Mouse (Mus musculus) splenic B cell, adult 2 months (primary cell): Measurements from ENCODE around the gene Gabarapl2.

Experiments
- DNase-seq: peaks from one replicate; pipeline ENCODE4 v3.0.0-alpha.2; 2011; ENCODE audit warnings: low read depth, low spot score
- H3K27me3 ChIP-seq: 2 replicates; pipeline ENCODE4 v1.6.1; 2012; ENCODE audit warnings: mild to moderate bottlenecking, low read length, moderate library complexity, mixed read lengths; ENCODE audit not compliant: control insufficient read depth, poor library complexity, insufficient read depth, severe bottlenecking
- H3K36me3 ChIP-seq: 2 replicates; pipeline ENCODE4 v1.6.1; 2012; ENCODE audit warnings: mild to moderate bottlenecking, low read length, moderate library complexity, mixed read lengths; ENCODE audit not compliant: control insufficient read depth, poor library complexity, insufficient read depth, severe bottlenecking

Gabarapl2 gene

GRCm38 (mm10) chr8:111968991-111969390, 28.5 kb downstream of the Gabarapl2 start:
- Histone ChIP-seq H3K27me3 (no peaks in the 10 kb centered on the region), H3K36me3 (no peaks in the 10 kb centered on the region; the same call in 1 of the 2 replicates)
- DNase-seq = no peak

- Histone ChIP-seq H3K27me3 (no peaks in the 10 kb centered on the region), H3K36me3 (peaks cover 3% of the 10 kb centered on the region; the same call in 1 of the 2 replicates)
- DNase-seq = no peak
Observed at GRCm38 (mm10) chr8:111974138-111974537, 33.6 kb downstream of the Gabarapl2 start.

- Histone ChIP-seq H3K27me3 (no peaks in the 10 kb centered on the region), H3K36me3 (peaks cover 3% of the 10 kb centered on the region; the same call in 1 of the 2 replicates)
- DNase-seq = no peak
Observed at GRCm38 (mm10) chr8:111975706-111976105, 35.2 kb downstream of the Gabarapl2 start.

GRCm38 (mm10) chr8:111976326-111976725, 35.8 kb downstream of the Gabarapl2 start:
- no peaks in the 10 kb centered on the region for H3K27me3 ChIP-seq
- peaks cover 3% of the 10 kb centered on the region; the same call in 1 of the 2 replicates for H3K36me3 ChIP-seq
- no peak for DNase-seq

- H3K27me3 ChIP-seq = no peaks in the 10 kb centered on the region
- no peak for DNase-seq
- H3K36me3 ChIP-seq = peaks cover 3% of the 10 kb centered on the region
Observed at GRCm38 (mm10) chr8:111978147-111978546, 37.6 kb downstream of the Gabarapl2 start.

GRCm38 (mm10) chr8:111982116-111982515, 41.6 kb downstream of the Gabarapl2 start:
- DNase-seq = peak; percentile 26
- Histone ChIP-seq H3K36me3 (peaks cover 3% of the 10 kb centered on the region), H3K27me3 (no peaks in the 10 kb centered on the region)

- no peak for DNase-seq
- no peaks in the 10 kb centered on the region for H3K27me3 ChIP-seq
- peaks cover 1% of the 10 kb centered on the region; the same call in 1 of the 2 replicates for H3K36me3 ChIP-seq
Observed at GRCm38 (mm10) chr8:111984511-111984910, 44.0 kb downstream of the Gabarapl2 start.

- peak; percentile 89 for DNase-seq
- Histone ChIP-seq H3K27me3 (no peaks in the 10 kb centered on the region), H3K36me3 (peaks cover 4% of the 10 kb centered on the region)
Observed at GRCm38 (mm10) chr8:111989911-111990310, 49.4 kb downstream of the Gabarapl2 start.

- DNase-seq = no peak
- Histone ChIP-seq H3K27me3 (no peaks in the 10 kb centered on the region), H3K36me3 (peaks cover 4% of the 10 kb centered on the region)
Observed at GRCm38 (mm10) chr8:111991278-111991677, 50.8 kb downstream of the Gabarapl2 start.

GRCm38 (mm10) chr8:111992013-111992702, 51.7 kb downstream of the Gabarapl2 start, which contains the start of gene Adat1:
Adat1 (minus strand) TSS chr8:111992302.
- Histone ChIP-seq H3K27me3 (no peaks in the 10 kb centered on the region), H3K36me3 (peaks cover 4% of the 10 kb centered on the region)
- DNase-seq = peak; percentile 92

GRCm38 (mm10) chr8:111992703-111993039, 52.2 kb downstream of the Gabarapl2 start:
- H3K27me3 ChIP-seq = no peaks in the 10 kb centered on the region

More at GRCm38 (mm10) chr8:111992703-111993039, 52.2 kb downstream of the Gabarapl2 start:
- peaks cover 4% of the 10 kb centered on the region for H3K36me3 ChIP-seq
- DNase-seq = no peak
